Mouse (Mus musculus) splenic B cell, adult 2 months (primary cell): Measurements from ENCODE around the gene Phf13.

Experiments
- DNase-seq: peaks from one replicate; pipeline ENCODE4 v3.0.0-alpha.2; 2011; ENCODE audit warnings: low read depth, low spot score
- H3K27me3 ChIP-seq: 2 replicates; pipeline ENCODE4 v1.6.1; 2012; ENCODE audit warnings: mild to moderate bottlenecking, low read length, moderate library complexity, mixed read lengths; ENCODE audit not compliant: control insufficient read depth, poor library complexity, insufficient read depth, severe bottlenecking
- H3K36me3 ChIP-seq: 2 replicates; pipeline ENCODE4 v1.6.1; 2012; ENCODE audit warnings: mild to moderate bottlenecking, low read length, moderate library complexity, mixed read lengths; ENCODE audit not compliant: control insufficient read depth, poor library complexity, insufficient read depth, severe bottlenecking

Gene Phf13

DNA sequence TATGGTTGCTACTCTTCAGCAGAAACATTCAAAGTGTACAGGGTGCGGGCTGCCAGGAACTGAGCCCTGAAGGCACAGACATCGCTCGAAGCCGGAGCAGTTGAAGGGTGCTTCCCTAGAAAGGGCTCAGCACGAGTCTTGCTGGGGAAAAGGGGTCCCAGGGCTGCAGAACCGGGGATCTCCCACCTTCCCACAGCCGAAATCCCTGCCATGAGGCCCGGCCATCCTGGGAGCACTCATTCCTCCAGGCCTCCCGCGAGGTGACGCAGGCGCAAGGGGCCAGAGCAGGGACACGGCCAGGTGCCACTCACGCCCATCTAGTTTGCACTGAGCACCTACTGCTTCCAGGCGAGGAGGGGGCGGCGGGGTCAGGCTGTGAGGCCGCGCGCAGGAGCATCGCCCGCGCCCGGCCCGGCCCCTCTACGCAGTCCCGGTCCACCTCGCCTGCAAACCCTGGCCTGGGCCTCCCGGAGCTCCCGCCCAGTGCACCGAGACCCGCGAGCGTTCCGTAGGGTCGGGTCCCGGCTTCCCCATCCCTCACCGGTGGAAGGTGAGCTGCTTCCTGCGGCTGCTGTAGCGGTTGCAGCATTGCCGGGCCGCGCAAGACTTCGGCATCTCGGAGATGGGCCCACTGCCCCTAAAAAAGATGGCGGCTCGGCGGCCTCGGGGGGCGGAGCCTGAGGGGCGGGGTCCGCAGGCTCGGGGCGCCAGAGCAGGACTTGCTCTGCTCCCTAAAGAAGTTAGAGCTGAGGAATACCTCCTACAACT is 7.5 kb downstream of the Phf13 start, which contains the start of gene Thap3:
Gene Thap3, minus strand, starts transcription at position 656 of the 768 bp plus-strand sequence.
- peaks cover 6% of the 10 kb centered on the region for H3K36me3 ChIP-seq
- DNase-seq: peak; percentile 74
- H3K27me3 ChIP-seq: no peaks in the 10 kb centered on the region

DNA sequence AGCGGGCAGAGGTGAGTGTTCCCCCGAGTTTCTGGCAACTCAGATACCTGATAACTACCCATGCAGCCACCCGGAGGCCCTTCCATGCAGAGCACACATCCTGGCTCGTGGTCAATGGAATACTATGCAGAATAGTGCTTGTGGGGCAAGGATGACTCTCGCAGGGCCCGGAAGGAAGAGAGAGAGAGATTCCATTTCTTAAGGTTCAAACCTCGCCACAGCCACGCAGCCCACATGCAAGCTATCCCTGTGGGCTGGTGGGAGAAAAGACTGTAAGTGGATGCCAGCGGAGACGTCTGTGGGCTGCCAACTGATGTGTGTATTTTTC is 8.1 kb downstream of the Phf13 start:
- H3K36me3 ChIP-seq: peaks cover 6% of the 10 kb centered on the region
- no peak for DNase-seq
- H3K27me3 ChIP-seq: no peaks in the 10 kb centered on the region

DNA sequence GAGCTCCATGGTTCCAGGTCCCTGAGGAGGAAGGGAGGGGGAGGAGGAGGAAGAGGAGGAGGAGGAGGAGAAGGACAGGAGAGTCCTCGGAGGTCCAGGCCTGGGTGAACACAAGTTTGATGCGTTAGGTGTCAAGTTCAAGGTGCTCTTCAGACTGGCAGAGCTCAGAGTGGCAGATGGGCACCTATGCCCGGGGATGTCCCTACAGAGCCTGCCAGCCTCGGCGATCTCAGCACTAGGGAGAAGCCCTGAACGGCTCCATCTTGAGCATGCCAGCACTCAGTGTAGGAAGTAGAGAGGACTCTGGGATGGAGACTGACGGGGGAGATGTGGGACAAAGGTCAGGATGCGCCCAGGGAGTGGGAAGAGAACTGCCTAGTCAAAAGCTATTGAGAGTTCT is 9.4 kb downstream of the Phf13 start:
- DNase-seq: no peak
- no peaks in the 10 kb centered on the region for H3K27me3 ChIP-seq
- peaks cover 6% of the 10 kb centered on the region for H3K36me3 ChIP-seq

DNA sequence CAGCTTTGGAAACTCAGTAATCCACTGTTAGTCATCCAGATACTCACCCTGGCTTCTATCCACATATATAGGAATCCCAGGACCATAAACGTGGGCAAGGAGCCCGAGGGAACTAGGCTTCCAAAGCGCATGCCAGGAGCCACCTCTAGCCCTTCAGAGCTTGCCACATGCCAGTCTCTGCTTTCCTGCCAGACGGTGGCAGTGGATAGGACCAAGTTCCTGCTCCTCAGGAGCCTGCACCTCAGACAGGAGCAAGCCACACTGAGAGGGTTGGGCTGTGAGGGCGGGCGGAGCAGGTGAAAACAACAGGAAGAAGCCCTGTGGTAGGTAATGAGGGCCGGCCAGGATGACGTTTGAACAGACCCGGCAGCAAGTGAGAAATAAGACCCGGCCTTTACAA is 10.2 kb downstream of the Phf13 start:
- Histone ChIP-seq H3K27me3 (no peaks in the 10 kb centered on the region), H3K36me3 (peaks cover 3% of the 10 kb centered on the region; the same call in 1 of the 2 replicates)
- no peak for DNase-seq

GRCm38 (mm10) chr4:151983560-151983959 is 12.5 kb downstream of the Phf13 start:
- Histone ChIP-seq H3K27me3 (no peaks in the 10 kb centered on the region), H3K36me3 (peaks cover 3% of the 10 kb centered on the region; the same call in 1 of the 2 replicates)
- no peak for DNase-seq

DNA sequence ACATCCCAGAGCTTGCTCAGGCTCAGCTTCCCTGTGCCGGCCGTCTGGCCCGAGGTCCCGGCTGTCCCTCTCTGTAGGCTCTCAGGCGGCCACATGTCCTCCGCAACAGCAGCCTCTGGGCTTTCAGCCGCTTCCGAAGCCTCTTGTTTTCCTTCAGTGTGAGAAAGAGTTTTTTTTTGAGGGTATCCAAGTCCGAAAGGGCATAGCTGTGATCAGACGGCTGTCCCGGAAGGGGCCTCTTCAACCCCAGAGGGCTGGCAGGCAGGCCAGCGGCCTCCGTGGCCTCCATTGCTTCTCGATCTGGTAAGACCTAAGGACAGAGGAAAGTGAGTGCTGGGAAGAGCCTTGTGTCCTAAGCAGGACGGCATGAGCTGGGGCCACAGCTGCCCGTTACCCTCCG is 13.0 kb downstream of the Phf13 start:
- peaks cover 3% of the 10 kb centered on the region; the same call in 1 of the 2 replicates for H3K36me3 ChIP-seq
- no peak for DNase-seq
- no peaks in the 10 kb centered on the region for H3K27me3 ChIP-seq

DNA sequence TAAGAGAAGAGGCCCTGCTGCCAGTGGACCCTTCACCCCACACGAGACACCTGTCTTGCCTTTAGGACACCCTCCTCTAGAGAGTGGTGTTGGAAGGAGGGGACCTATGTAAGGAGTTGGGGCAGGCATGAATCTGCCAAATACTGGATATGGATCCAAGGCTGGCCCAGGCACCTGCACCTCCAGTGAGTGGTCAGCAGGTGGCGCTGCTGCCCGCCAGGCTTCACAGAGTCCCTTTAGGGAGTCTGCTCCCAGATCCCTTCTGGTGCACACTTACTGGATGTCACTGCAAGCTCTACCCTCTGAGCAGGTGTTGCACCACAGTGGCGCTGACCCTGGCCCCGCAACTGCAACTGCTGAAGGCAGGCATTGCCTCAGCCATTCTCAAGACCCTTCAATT is 14.7 kb downstream of the Phf13 start:
- DNase-seq: peak; percentile 79
- no peaks in the 10 kb centered on the region for H3K27me3 ChIP-seq

DNA sequence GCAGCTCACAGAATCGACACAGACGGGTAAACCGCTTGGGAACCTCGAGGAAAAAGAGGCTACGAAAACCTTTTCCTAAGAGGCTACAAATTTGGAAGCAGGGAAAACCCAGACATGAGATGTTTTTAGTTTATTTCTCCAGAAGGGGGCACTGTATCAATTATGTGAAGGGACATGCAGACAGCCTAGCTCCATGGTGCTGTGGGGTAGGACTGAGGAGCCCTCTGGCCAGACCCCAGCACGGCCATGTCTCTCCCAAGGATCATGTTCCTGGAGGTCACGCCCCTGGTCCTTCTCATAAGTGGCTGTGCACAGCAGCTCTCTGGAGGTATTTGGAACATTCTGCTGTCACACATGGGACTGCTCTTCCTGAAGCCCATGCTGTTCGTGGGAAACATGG is 15.4 kb downstream of the Phf13 start:
- Histone ChIP-seq H3K27me3 (no peaks in the 10 kb centered on the region), H3K36me3 (peaks cover 3% of the 10 kb centered on the region; the same call in 1 of the 2 replicates)
- DNase-seq: peak; percentile 48

More for the DNA sequence above, 14.7 kb downstream of the Phf13 start:
- peaks cover 3% of the 10 kb centered on the region; the same call in 1 of the 2 replicates for H3K36me3 ChIP-seq

- Histone ChIP-seq H3K36me3 (peaks cover 2% of the 10 kb centered on the region; the same call in 1 of the 2 replicates), H3K27me3 (no peaks in the 10 kb centered on the region)
- DNase-seq: peak; percentile 86
Measured at GRCm38 (mm10) chr4:151977748-151978147, 18.3 kb downstream of the Phf13 start.

DNA sequence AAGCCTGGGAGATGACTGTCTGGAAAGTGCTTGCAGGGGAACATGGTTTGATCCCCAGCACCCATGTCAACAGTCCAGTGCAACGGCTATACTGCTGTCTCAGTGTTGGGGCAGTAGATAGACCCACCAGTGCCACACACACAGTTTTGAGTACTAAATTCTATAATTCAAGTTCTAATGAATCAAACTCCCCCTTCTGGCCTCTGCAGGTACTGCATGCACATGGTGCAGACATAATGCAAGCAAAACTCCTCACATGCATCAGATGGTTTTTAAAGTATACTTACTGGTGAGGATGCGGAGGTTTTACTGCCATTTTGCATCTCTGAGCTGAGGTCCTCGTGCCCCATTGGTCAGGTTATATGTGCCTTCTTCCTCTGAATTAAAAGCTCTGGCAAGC is 20.6 kb downstream of the Phf13 start:
- H3K27me3 ChIP-seq: no peaks in the 10 kb centered on the region
- peak; percentile 60 for DNase-seq
- H3K36me3 ChIP-seq: peaks cover 2% of the 10 kb centered on the region; the same call in 1 of the 2 replicates

- peak; percentile 64 for DNase-seq
- Histone ChIP-seq H3K27me3 (no peaks in the 10 kb centered on the region), H3K36me3 (peaks cover 2% of the 10 kb centered on the region; the same call in 1 of the 2 replicates)
Measured at GRCm38 (mm10) chr4:151972221-151972967, 23.7 kb downstream of the Phf13 start.

DNA sequence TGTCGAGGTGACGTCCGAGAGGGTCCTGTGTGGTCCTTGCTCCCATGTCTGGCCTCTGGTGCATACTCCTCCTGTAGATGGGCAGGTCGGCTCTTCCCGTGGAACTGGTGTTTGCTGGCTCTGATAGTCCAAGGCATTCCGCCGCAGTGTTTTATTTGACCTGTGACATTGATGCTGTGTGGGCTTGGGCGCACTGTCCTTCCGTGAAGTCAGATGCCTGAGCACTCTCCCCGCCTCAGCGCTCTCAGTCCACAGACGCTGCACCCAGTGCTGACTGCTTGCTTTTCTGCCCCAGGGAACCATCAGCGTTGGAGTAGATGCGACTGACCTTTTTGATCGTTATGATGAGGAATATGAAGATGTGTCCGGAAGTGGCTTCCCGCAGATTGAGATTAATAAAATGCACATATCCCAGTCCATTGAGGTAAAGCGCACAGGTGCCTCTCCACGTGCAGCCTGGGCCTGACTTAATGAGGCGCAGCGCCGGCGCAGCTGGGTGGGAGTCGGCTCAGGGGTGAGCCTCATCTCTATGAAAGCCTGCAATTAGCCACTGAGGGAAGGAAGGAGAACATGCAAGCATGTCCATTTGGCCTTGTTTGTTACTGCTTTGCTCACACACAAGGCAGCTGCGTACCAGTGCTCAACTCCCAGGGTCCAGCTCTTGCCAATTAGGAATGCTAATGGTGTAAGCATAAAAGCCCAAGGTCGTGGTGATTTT is 27.7 kb downstream of the Phf13 start:
- H3K27me3 ChIP-seq: no peaks in the 10 kb centered on the region
- no peaks in the 10 kb centered on the region; the same call in 1 of the 2 replicates for H3K36me3 ChIP-seq
- no peak for DNase-seq

DNA sequence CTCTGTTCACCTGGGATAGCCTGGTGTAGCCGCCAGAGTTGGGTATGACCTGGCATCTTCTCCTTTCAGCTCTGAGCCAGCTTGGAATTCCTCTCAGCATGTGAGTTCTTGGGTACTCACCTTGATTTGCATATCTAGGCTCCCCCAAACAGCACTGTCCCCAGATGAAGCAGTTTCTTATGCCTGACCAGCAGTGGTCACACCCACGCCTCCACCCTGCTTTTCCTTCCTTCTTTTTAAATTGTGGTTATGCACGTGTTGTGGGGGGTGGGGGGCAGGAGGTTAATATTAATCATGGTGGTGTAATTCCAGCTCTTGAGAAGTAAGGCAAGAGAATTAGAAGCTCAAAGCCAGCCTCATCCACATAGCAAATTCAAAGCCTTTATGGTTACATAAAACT is 33.2 kb downstream of the Phf13 start:
- DNase-seq: peak; percentile 55
- Histone ChIP-seq H3K27me3 (no peaks in the 10 kb centered on the region), H3K36me3 (peaks cover under 1% of the 10 kb centered on the region; the same call in 1 of the 2 replicates)

DNA sequence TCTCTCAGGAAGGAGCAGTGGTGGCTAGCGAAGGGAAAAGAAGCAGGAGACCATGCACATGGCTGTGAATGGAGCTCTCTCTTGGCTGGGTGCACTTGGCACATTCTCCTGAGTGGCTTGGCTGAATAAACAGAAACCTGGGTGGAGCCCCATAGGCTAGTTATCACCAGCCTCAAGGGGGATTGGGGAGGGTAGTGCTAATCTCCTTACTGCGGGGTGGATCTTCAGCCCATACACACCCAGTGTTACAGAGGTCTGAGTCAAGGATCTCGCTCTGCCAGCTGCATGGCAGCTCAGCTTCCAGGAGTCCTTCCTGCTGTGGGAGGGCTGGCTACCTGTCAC is 35.6 kb downstream of the Phf13 start:
- H3K36me3 ChIP-seq: peaks cover 3% of the 10 kb centered on the region; the same call in 1 of the 2 replicates
- H3K27me3 ChIP-seq: no peaks in the 10 kb centered on the region
- no peak for DNase-seq
